Mouse (Mus musculus) G1E (cell line): ENCODE data around the gene Plcxd2.

Source experiments
- CTCF ChIP-seq: IDR thresholded peaks from 2 replicates; pipeline ENCODE4 v1.5.1; 2012; ENCODE audit warnings: low read depth, low read length, inconsistent platforms, mixed read lengths
- TAL1 ChIP-seq: conservative IDR thresholded peaks from 2 replicates; pipeline ENCODE4 v1.6.1; 2012; ENCODE audit warnings: low read depth, low read length, inconsistent platforms, mixed read lengths

DNA sequence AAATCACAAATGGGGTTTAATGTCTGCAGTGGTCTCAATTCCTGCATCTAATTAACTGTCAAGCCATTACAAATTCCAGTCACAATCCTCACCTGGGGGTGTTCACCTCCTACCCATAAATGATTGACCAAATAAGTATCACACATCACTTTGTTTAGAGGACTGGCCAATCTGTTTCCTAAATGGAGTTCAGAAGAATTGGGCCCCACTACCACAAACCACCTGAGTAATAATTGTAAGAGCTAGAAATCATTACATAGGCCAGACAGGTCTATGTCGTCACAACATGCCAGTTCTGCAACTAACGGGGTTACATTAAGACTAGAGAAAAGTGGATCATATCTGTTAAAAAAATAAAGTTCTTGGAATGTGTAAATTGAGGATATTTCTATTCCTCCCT is 58.0 kb downstream of the Plcxd2 start:
- TF ChIP-seq TAL1 (no peak), CTCF (no peak)
